Mouse (Mus musculus) left cerebral cortex, adult 18-20 months (tissue): ENCODE data around the gene Hemk1. TPM values are rescaled to one million over a fixed set of nuclear protein-coding genes. Genes with fewer than 3 reads are reported as not detected.

ENCODE experiments used
- total RNA-seq, 2 experiments: library from RNA; stranded (reverse); gene quantifications; 2 replicates each; pipeline ENCODE4 v1.2.3; 2021

The Hemk1 gene
- total RNA-seq, 2 experiments from 2014 or later: 14.7 to 16.8 TPM

Other genes with a start within 250 kb of the Hemk1 start
- 100 to 1,000 TPM; 199 to 214 TPM for gene Dock3, start 106.4 kb downstream of the Hemk1 start, total RNA-seq
- 1 to 10 TPM; 3.3 to 4.3 TPM for gene Mapkapk3, start 48.5 kb downstream of the Hemk1 start, total RNA-seq
- gene Cish, start 42.3 kb downstream of the Hemk1 start, total RNA-seq: 1 to 10 TPM; 6.9 to 9.1 TPM
- gene 6430571L13Rik, start 2.3 kb upstream of the Hemk1 start, total RNA-seq: 1 to 10 TPM; 4.1 to 4.2 TPM
- gene Cacna2d2, start 61.3 kb upstream of the Hemk1 start, total RNA-seq: 10 to 100 TPM; 24.3 to 29.7 TPM
- gene Tmem115, start 195.6 kb upstream of the Hemk1 start, total RNA-seq: 10 to 100 TPM; 36.0 to 38.5 TPM
- 10 to 100 TPM; 14.3 to 16.2 TPM for gene Cyb561d2, start 203.8 kb upstream of the Hemk1 start, total RNA-seq
- gene Nprl2, start 203.9 kb upstream of the Hemk1 start, total RNA-seq: 10 to 100 TPM; 42.2 to 43.6 TPM
- gene Zmynd10, start 208.9 kb upstream of the Hemk1 start, total RNA-seq: 1 to 10 TPM; 6.1 to 7.2 TPM
- gene Rassf1, start 213.2 kb upstream of the Hemk1 start, total RNA-seq: 10 to 100 TPM; 19.5 to 20.3 TPM
- gene Tusc2, start 224.9 kb upstream of the Hemk1 start, total RNA-seq: 100 to 1,000 TPM; 104 to 108 TPM
- 10 to 100 TPM; 13.0 to 15.5 TPM for gene Hyal2, start 229.6 kb upstream of the Hemk1 start, total RNA-seq
- 1 to 10 TPM; 6.3 to 7.2 TPM for gene Hyal1, start 238.6 kb upstream of the Hemk1 start, total RNA-seq
- gene Naa80, start 240.5 kb upstream of the Hemk1 start, total RNA-seq: 10 to 100 TPM; 10.1 to 13.4 TPM
- 1 to 10 TPM; 1.6 TPM for gene Hyal3, start 242.5 kb upstream of the Hemk1 start, total RNA-seq
- gene Ifrd2, start 249.3 kb upstream of the Hemk1 start, total RNA-seq: 10 to 100 TPM; 11.3 to 11.9 TPM